Mouse (Mus musculus) heart, adult 2 months (tissue): ENCODE measurements around the gene Avpi1.

ENCODE experiments used
- CTCF ChIP-seq: fragments of 200-600 bp; IDR thresholded peaks from 2 replicates; pipeline ENCODE4 v1.8.1; 2022; ENCODE audit warnings: antibody characterized with exemption, mild to moderate bottlenecking, moderate library complexity
- EP300 ChIP-seq: fragments of 200-500 bp; IDR thresholded peaks from 2 replicates; pipeline ENCODE4 v1.6.1; 2011; ENCODE audit warnings: low read depth, low read length, control low read depth; ENCODE audit not compliant: insufficient read depth
- POLR2A ChIP-seq: fragments of 200-500 bp; IDR thresholded peaks from 2 replicates; pipeline ENCODE4 v1.6.1; 2011; ENCODE audit warnings: mild to moderate bottlenecking, low read depth, low read length, control low read depth; ENCODE audit not compliant: insufficient read depth

GRCm38 (mm10) chr19:42089103-42089747 lies 39.6 kb downstream of the Avpi1 start:
- TF ChIP-seq CTCF (no peak), POLR2A (peak; percentile 56; the same call in 1 of the 2 replicates), EP300 (no peak)
